Mouse (Mus musculus) hindbrain, embryonic 11.5 days (tissue): ENCODE measurements around the gene Pheta1. TPM values are rescaled to one million over a fixed set of nuclear protein-coding genes. Genes with fewer than 3 reads are reported as not detected.
A peak's percentile ranks its signal among the peaks of the same experiment; 100 is the strongest.

ENCODE experiments used
- ATAC-seq: fragments of 200-750 bp; cut with Nextera tagmentation; 2 replicates; pipeline ENCODE4 v1.8.0; 2017; ENCODE audit warnings: mild to moderate bottlenecking, moderate TSS enrichment, moderate library complexity; ENCODE audit not compliant: low FRiP score
- DNase-seq: peaks from one replicate; pipeline ENCODE4 v3.0.0-alpha.2; 2015; ENCODE audit warnings: low spot score
- H3K27ac ChIP-seq: fragments of 300-500 bp; sonication (generic); 2 replicates; pipeline ENCODE4 v1.5.1; 2014; ENCODE audit warnings: mild to moderate bottlenecking, low read depth, low read length
- H3K27me3 ChIP-seq: fragments of 300-500 bp; sonication (generic); 2 replicates; pipeline ENCODE4 v1.6.1; 2014; ENCODE audit warnings: mild to moderate bottlenecking, low read length, moderate library complexity, mixed read lengths; ENCODE audit not compliant: control insufficient read depth, insufficient read depth
- H3K36me3 ChIP-seq: fragments of 300-500 bp; sonication (generic); 2 replicates; pipeline ENCODE4 v1.6.1; 2014; ENCODE audit warnings: mild to moderate bottlenecking, low read length, moderate library complexity, mixed read lengths; ENCODE audit not compliant: control insufficient read depth, insufficient read depth
- H3K4me1 ChIP-seq: fragments of 300-500 bp; sonication (generic); replicated peaks from 2 replicates; pipeline ENCODE4 v1.6.1; 2014; ENCODE audit warnings: low read length, mixed read lengths; ENCODE audit not compliant: control insufficient read depth, insufficient read depth
- H3K4me2 ChIP-seq: fragments of 300-500 bp; sonication (generic); replicated peaks from 2 replicates; pipeline ENCODE4 v1.6.1; 2014; ENCODE audit warnings: mild to moderate bottlenecking, low read depth, low read length
- H3K4me3 ChIP-seq: fragments of 300-500 bp; sonication (generic); 2 replicates; pipeline ENCODE4 v1.5.1; 2014; ENCODE audit warnings: low read depth, low read length
- H3K9ac ChIP-seq: fragments of 300-500 bp; sonication (generic); 2 replicates; pipeline ENCODE4 v1.6.1; 2014; ENCODE audit warnings: low read depth, low read length
- H3K9me3 ChIP-seq: fragments of 300-500 bp; sonication (generic); 2 replicates; pipeline ENCODE4 v1.6.1; 2016; ENCODE audit warnings: low read length; ENCODE audit not compliant: control insufficient read depth
- WGBS: fragments of 180-500 bp; shearing (Covaris S2); extraction: QIAGEN DNeasy Blood & Tissue Kit; methylation state at CpG from one replicate; pipeline ENCODE4 v1.1.7; 2014; 5-methylcytosine and 5-hydroxymethylcytosine counted together
- polyA plus RNA-seq: library from polyadenylated mRNA; unstranded; fragments of >200 nt; fragmentation: Nextera tagmentation; extraction: Ambion mirVana; gene quantifications from 2 replicates; pipeline ENCODE4 v1.2.1, GENCODE M21; 2014

The Pheta1 gene
- polyA plus RNA-seq, 1 experiment from 2014 or later: 27.0 TPM

DNA sequence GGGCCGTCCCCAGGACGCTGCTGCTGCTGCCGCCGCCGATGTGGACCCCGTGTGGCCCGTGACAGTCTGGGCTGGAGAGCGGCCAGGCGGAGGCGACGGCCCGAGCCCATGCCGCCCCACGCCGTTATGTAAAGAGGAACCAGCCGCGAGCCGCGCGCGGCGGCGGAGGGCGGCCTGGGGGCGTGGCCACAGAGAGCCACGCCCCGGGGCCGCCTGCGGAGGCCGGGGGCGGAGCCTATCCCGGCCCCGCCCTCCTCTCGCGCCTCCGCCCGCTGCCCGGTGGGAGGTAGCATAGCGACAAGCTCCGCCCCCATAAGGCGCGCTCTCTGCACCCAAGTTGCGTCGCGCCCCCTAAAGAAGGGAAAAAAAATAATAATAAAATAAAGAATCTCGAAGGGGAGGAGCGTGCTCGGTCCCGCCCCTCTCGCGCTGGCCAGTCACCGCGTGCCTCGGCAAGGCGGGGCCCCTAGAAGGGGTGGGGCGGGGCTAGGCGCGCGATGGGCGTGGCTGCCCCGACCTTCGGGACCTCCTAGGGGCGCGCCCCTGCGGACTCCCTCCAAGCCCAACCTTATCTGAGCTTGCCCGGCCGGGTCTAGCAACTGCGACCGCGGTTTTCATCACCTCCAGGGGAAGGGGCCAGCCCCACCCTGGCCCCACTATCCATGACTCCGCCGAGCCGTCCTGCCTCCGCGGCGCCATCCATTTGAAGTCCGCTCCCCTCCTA lies 11.9 kb upstream of the Pheta1 start:
- peak; percentile 91 for DNase-seq
- ATAC-seq: peak; percentile 73
- Histone ChIP-seq H3K9ac (peak overlapping the region; percentile 72), H3K36me3 (no peaks in the 10 kb centered on the region), H3K4me1 (peaks cover 11% of the 10 kb centered on the region), H3K9me3 (no peaks in the 10 kb centered on the region), H3K4me3 (peak overlapping the region; percentile 70), H3K27me3 (peaks cover 29% of the 10 kb centered on the region), H3K4me2 (peak overlapping the region; percentile 96), H3K27ac (peak overlapping the region; percentile 68)
- under 1% methylated on average over 58 of the region's 77 CpGs for WGBS

DNA sequence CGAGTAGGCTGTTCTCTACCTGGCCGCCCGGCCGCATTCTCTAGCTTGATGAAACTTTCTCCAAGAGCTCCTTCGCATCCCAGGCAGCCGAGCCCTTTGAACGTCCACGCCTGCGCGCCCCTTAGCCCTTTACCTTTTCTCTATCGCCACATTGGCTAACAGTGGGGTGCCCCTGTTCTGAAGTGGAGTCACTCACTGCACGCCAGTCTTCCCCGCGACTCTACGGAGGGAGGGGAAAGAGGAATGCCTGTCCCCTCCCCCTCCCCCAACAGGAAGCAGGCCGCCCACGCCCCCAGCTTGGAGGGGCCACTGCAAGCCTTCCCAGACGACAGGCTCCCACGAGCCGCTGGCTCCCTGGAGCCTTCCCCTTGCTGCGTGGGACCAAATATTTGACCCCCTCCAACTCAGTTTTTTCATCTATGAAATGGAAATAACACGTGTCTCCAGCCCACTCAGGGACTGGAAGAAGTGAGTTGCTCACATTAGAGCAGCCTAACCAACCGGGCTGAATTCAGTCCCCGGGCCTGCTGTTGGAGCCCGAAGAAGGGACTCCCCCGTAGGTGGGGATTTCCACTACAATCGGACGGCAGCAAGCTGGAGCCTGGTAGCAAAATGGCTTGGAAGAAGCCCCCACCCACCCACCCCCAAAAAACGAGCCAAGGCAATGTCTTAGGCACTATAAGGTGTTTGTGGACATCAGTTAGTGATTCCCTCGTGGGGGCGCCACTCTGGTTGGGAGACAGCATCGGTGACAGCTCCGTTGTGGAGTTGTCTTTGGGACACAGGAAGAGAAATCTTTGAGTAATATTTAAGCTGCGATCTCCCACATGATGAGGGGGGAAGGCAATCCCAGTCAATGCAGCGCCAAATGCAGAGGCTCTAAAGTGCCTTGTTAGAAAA lies 11.1 kb upstream of the Pheta1 start, which contains the start of gene Sh2b3:
Sh2b3 (minus strand) TSS at position 206 of the 900 bp plus-strand sequence.
- Histone ChIP-seq H3K4me3 (peak within 1 kb of the TSS; percentile 70), H3K4me2 (peak within 1 kb of the TSS; percentile 96), H3K27me3 (peaks cover 33% of the 10 kb centered on the region), H3K27ac (peak within 1 kb of the TSS; percentile 68), H3K36me3 (no peaks in the 10 kb centered on the region), H3K4me1 (peaks cover 11% of the 10 kb centered on the region), H3K9ac (peak within 1 kb of the TSS; percentile 72), H3K9me3 (no peaks in the 10 kb centered on the region)
- DNase-seq (peak; percentile 30), ATAC-seq (0 out of 2 replicates have a peak, but pooled peaks have one; percentile 2)
- 1% methylated on average over 35 of the region's 35 CpGs for WGBS

DNA sequence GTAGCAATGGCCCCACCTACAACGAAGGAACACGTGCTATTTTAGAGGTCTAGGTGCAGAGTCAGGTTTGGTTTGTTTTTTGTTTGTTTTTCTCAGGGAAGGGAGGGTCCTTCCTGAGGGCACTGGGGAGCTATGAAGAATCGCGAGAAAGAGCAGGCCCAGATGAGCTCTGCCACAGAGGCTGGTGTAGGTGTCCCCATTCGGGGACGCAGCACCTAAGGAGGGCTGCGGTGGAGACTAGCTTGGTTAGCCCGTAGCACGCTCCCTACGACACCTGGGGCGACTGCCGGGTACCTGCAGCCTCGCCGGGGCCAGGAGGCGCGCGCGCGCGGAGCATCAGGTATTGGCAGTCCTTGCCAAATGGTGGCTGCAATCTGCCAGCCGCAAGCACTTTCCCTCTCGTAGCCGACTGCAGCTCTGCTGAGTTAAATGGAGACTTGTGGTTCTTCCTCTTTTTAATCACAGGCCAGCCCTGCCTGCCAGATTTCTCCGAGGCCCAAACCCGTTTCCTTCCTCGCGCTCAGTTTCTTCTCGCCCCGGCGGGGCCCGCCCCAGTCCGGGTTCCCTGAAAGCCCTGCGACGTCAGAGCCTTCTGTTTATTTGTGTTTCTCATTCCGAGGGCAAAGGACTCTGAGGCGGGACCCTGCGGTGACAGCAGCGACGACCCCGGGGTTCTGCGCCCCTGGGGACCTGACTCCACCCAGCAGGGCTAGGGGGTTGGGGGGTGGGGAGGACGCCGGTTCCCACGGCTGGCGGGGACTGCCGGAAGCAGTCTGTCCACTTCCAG lies 10.2 kb upstream of the Pheta1 start:
- DNase-seq (peak; percentile 48), ATAC-seq (no peak)
- Histone ChIP-seq H3K36me3 (no peaks in the 10 kb centered on the region), H3K4me3 (peak overlapping the region; percentile 30), H3K9ac (peak overlapping the region; percentile 34; the same call in 1 of the 2 replicates), H3K27ac (no peak overlapping the region), H3K9me3 (no peaks in the 10 kb centered on the region), H3K4me1 (peaks cover 11% of the 10 kb centered on the region), H3K27me3 (peaks cover 39% of the 10 kb centered on the region), H3K4me2 (peak overlapping the region; percentile 58)
- 1% methylated on average over 46 of the region's 46 CpGs for WGBS

DNA sequence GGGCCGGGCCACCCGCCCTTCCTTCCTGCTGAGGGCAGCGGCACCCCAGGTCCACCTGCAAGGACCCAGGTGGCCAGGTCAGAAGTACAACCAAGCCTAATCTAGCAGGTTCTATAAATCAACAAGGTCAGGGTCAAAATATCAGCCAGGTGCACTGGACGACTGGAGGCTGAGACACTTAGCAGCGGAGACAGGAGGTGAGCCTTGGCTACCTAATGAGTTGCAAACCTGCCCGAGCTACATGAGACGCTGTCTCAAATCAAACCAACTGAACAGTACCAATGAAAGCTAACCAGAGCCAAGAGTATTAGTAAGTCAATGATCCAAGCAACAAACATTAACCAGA lies 9.7 kb upstream of the Pheta1 start:
- DNase-seq (no peak), ATAC-seq (no peak)
- Histone ChIP-seq H3K9me3 (no peaks in the 10 kb centered on the region), H3K27ac (no peak overlapping the region), H3K4me2 (peak overlapping the region; percentile 58), H3K4me1 (peaks cover 9% of the 10 kb centered on the region), H3K27me3 (peaks cover 45% of the 10 kb centered on the region), H3K4me3 (peak overlapping the region; percentile 30), H3K9ac (peak overlapping the region; percentile 34; the same call in 1 of the 2 replicates), H3K36me3 (no peaks in the 10 kb centered on the region)
- 25% methylated on average over 7 of the region's 7 CpGs for WGBS

DNA sequence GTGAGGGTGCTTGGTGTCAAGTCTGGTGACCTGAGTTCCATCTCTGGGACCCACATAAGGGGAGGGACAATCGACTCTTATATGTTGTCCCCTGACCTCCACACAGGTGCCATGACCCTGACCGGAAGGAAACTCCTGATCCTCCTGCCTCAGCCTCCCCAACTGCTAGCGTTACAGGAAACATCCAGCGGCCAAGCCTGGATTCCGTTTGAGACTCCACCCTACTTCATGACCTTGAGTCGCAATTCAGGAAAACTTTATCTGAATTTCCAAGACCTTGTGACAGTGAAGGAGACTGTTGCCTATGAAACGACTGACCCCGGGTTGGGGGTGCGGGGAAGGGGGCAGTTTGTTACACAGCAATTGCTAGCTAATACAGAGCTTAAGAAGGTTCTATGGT lies 7.3 kb upstream of the Pheta1 start:
- 94% methylated on average over 9 of the region's 9 CpGs for WGBS
- no peak overlapping the region for H3K4me2 ChIP-seq

DNA sequence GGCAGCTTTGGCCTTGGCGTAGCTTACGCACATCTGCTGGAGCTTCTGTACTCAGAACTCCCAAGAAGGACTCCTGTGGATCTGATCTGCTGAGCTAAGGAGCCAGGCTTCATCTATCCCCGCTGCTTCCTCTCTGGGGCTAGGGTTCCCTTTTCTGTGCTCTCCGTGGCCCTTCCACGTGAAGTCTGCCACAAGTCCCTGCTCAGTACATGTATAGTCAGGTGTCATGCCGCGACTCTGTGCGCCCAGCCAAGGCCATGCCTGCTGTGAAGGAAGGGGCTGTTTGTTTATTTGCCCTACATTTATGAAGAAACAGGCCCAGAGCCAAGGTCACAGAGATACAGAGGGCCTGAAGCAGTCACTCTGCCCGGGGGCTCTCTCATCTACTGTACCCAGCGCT lies 6.8 kb upstream of the Pheta1 start:
- Histone ChIP-seq H3K4me1 (no peaks in the 10 kb centered on the region; the same call in 1 of the 2 replicates), H3K36me3 (no peaks in the 10 kb centered on the region), H3K9me3 (no peaks in the 10 kb centered on the region), H3K27me3 (peaks cover 50% of the 10 kb centered on the region), H3K9ac (no peak overlapping the region), H3K4me3 (no peak overlapping the region), H3K4me2 (no peak overlapping the region), H3K27ac (no peak overlapping the region)
- DNase-seq (no peak), ATAC-seq (no peak)
- WGBS: 38% methylated on average over 10 of the region's 10 CpGs

More for the DNA sequence above, 7.3 kb upstream of the Pheta1 start:
- Histone ChIP-seq H3K9ac (no peak overlapping the region), H3K27ac (no peak overlapping the region), H3K36me3 (no peaks in the 10 kb centered on the region), H3K4me1 (no peaks in the 10 kb centered on the region; the same call in 1 of the 2 replicates), H3K27me3 (peaks cover 53% of the 10 kb centered on the region), H3K4me3 (no peak overlapping the region), H3K9me3 (no peaks in the 10 kb centered on the region)
- no peak for ATAC-seq
- DNase-seq: no peak

DNA sequence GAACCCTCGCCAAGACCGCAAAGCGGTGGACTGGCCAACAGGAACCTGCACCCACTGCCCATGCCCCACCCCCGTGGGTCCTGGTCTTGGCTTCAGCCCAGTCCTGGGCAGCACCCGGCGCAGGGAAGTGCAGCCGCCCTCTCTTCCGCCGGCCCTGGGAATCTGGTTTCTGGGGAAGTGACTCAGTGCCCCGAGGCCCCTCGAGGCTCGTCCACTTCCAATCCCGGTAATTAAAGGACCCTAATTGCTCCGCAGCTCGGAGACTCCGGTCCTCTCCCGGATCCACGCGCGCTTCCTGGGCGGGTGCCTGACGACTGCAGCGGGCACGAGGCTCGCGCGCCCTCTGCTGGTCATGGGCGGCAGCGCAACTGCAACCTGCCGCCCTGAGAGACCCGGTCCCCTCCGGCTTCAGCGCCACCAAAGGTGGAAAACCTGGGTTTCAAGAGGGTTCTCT lies 6.1 kb upstream of the Pheta1 start:
- WGBS: 1% methylated on average over 33 of the region's 33 CpGs
- H3K4me2 ChIP-seq: peak overlapping the region; percentile 73
- peaks cover 44% of the 10 kb centered on the region for H3K27me3 ChIP-seq
- peak overlapping the region; percentile 36 for H3K4me3 ChIP-seq
- DNase-seq: peak; percentile 90
- peak; percentile 65 for ATAC-seq
- H3K9ac ChIP-seq: peak overlapping the region; percentile 12; the same call in 1 of the 2 replicates
- peaks cover under 1% of the 10 kb centered on the region; the same call in 1 of the 2 replicates for H3K4me1 ChIP-seq
- no peak overlapping the region for H3K27ac ChIP-seq
- no peaks in the 10 kb centered on the region for H3K9me3 ChIP-seq
- no peaks in the 10 kb centered on the region for H3K36me3 ChIP-seq
